Mouse (Mus musculus) kidney, postnatal 14 days (tissue): ENCODE results near the gene Ramac.

ENCODE experiments used
- DNase-seq: peaks from one replicate; pipeline ENCODE4 v3.0.0; 2022; ENCODE audit warnings: mixed read lengths

Gene Ramac

DNA sequence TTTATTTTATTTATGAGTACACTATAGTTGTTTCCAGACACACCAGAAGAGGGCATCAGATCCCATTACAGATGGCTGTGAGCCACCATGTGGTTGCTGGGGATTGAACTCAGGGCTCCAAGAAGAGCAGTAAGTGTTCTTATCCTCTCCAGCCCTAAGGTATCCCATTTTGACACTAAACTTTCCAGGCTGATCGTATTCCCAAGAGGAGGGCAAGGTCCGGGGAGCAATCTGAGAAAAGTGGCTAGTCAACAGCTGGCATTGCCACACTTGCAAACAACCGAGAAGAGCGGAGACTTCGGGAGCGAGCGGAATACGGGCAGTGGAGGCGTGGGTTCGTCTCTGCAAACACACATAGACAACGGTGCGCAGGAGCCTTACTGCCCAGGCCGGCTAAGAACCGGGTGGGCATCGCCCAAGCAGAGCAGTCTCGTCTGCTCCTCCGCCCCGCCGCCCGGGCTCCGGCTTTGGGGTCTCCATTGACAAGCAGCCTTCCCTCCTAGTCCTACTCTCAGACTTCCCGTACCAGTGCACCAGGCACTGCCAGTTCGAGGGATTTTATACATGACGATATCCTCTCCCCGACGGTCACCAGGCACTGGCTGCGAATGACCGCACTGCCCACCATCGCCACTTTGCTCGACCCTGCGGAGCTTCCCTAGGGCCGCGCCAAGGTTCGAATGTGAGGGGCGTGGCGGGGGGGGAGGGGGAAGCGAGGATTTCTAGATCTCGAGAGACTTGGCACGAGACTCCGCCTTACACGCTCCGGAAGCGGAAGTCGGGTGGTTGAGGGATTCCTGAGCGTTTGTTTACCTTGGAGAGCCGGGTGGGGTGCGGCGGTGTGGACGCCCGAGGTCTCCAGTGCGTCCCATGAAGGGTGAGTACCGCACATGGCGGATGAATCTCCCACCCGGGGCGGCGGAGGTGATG lies at the start of gene Ramac:
Gene Ramac (plus strand): TSS at position 746 of the 930 bp plus-strand sequence.
- peak; percentile 92 for DNase-seq

DNA sequence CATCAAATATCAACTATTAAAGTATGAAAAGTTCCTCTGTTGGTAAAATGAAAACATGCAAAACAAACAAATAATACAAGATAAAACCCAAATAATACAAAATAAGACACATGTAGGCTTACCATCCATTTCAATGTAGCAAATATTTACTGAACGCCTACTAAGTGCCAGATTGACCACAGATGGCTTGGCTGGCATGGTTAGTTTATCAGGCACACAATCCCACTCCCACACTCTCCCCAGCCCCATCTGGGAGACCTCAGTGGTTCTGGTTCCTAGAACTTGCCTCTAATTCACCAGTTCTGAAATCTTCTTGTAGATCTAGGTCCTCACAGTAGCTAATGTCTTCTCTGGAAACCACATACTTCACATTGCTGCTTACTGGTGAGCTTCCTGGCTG lies 44.1 kb upstream of the Ramac start:
- no peak for DNase-seq

DNA sequence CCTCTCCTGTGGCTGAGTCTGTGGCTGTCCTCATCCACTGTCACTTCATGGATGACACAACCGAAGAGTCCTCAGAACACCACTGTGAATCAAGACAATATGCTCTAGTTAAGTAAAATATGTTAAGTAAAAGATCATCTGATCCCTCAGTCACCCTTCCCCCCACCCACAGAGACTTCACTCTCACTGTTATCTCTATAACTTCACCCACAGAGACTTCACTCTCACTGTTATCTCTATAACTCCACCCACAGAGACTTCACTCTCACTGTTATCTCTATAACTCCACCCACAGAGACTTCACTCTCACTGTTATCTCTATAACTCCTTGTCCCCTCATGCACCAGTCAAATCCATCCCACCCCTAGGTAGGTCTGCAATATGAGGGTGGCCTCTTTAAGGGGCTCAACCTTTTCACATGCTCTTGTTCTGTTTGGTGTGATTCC lies 43.5 kb upstream of the Ramac start:
- no peak for DNase-seq

DNA sequence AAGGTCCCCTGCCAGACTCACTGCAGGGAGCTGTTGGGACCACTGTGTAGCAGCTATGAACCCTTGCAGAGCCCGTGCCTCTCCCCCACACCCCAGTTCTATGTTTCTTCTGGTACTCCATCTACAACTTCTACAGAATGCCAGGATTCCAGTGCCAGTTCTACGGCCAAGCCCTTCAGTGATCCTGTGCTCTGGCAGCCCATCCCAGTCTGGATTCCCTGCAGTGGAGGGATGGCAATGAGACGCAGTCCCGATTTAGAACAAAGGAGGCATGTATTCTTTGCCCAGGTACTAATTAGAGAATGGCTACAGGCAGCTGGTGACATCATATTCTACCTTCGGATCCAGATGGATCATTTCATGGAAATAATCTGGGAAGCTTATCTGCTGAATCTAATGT lies 41.5 kb upstream of the Ramac start:
- DNase-seq, result no peak

DNA sequence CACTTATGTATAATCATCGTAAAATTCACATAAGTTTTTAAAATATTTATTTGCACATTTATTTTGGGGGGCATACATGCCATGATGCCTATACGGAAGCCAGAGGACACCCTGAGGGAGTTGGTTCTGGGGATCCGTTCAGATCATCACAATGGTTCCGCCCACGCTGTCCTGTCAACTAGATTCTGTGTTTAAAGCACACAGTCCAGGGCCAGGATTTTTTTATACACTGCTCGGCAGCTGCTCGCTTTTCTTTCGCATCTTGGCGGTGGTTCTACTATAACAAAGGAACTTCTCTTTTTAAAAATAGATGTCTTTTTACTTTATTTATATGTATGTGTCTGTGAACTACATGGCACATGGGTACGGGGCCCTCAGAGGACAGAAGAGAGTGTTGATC lies 38.9 kb upstream of the Ramac start:
- DNase-seq, result no peak

DNA sequence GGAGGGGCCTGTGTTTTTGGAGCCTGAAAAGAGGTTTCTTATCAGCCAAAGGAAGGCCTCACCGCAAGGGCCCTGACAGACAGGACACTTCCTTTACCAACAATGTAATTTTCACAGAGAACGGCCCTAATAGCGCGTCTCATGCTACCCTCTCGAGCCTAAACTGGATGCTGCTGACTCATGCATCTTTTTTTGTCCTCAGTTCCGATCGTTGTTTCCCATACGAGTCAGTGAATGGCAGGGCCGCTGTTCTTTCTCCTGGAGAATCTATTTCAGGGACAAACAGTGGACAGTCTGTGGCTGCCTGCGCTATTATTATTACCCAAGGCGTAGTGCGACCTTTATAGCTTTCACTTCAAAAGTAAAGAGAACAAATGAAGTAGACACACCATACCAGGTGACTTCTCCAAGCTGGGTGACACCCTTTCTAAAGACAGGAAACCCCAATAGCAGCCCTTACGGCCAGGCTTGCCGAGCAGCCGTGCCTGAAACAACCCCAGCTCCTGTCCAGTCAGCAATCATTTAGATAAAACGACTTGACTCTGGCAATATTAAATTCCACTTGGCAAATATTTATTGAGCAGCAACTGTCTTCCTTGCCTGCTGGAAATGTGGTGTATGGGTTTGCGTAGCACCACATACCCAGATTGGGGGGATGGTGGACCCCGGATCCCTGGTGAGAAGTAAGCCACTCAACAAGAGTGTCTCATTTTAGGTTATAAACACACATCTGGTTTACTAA lies 36.6 kb upstream of the Ramac start:
- no peak for DNase-seq

DNA sequence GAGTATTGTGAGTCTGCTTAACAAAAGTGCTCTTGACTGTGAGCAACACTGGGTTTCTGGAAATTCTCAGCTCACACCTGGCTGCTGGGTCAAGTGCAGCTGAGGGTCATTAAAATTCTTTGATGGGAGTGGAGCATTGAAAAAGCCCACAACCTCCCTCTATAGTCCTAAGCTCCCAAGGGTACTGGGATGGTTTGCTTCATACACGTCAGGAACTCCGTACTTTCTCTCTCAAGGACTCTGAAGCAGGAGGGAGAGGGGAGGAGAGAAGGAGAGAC lies 36.1 kb upstream of the Ramac start:
- DNase-seq, result no peak

DNA sequence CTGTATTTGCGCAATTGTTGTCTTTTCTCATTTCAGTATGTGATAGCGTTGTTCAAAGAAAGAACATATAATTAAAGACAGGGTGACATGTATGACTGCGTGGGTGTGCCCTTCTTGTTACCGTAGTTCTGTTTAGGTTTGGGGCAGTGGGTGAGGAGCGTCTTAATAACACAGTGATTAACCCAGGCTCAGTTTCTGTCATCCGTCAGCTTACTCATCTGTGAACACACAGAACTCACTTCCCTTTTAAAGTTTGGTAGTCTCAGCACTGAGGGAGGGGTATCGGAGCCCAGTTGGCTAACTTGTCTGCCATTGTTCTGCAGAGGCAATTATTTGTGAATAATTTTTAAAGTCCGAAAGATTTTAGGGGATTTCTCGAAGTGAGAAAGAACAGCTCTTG lies 35.0 kb upstream of the Ramac start:
- no peak for DNase-seq

DNA sequence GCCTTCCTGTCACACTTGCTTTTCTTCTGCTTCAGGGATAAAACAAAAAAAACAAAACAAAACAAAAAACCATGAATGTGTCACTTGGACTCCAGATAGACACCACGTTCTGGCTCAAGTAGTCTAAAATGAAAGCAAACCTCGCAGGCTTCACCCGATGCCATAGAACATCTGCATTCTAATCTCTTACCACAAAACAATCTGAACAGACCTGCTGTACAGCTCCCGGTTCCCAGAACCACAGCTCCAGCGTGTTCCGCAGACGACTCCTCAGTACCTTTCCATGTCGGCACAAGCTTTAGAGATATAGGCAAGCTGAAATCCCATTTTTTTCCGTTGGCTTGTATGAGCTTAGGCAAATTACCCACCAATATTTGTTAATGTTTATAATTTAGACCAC lies 32.9 kb upstream of the Ramac start:
- no peak for DNase-seq

DNA sequence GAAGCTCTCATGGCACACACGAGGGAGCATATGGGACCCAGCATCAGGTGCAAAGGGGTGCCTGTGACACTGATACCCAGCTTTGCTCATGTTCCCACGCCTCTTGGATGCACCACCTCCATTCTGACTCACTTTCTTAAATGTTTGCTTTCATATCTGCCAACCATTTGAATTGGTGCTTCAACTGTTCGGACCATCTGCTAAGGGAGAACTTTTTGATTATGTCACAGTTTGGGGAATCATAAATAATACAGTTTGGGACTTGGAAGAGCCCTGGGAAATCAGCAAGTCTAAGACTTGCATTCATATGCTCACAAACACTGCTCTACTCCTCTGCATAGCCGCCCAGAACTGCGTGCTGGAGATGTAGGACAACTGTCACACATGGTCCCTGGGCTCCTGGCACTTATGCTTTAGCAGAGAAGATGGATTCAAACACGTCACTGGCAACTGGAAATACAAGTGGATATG lies 31.5 kb upstream of the Ramac start:
- no peak for DNase-seq

DNA sequence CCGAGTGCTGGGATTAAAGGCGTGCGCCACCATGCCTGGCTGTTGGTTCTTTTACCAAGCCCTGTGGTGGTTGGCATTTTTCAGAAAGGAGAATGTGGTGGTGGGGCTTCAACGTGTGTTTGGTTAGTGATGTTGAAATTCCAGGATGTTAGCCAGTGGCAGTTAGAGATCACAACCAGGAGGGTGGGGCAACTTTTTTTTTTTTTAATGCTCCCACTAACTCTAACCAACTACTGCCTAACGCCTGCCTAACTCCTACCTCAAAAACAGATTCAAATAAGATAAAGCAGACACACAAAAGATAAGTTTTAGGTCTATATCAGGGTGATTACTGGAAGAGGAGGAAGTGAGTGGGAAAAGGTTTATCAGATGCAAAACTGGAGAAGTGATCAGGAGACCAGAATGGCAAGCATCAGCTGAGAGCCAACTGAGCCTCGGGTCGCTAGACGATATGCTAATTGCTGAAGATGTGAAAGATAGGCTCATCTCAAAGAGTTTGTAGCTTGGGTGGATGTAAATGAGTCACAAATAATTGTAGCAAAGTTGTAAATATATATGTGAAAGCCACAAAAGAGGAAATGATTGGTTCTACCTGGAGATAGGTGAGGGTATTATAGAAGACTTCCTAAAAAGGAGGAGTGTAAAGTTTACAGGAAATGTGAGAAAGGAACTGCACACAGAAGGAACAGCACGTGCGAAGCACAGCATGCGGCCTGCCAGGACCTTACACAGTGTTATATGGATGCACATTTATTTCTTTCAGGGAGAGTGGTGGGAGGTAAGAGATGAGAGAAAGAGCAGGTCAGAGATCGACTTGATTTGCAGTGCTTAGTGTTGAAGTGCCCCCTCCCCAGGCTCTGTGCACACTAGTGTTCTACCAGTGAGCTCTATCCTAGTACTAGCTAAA lies 30.3 kb upstream of the Ramac start:
- no peak for DNase-seq

DNA sequence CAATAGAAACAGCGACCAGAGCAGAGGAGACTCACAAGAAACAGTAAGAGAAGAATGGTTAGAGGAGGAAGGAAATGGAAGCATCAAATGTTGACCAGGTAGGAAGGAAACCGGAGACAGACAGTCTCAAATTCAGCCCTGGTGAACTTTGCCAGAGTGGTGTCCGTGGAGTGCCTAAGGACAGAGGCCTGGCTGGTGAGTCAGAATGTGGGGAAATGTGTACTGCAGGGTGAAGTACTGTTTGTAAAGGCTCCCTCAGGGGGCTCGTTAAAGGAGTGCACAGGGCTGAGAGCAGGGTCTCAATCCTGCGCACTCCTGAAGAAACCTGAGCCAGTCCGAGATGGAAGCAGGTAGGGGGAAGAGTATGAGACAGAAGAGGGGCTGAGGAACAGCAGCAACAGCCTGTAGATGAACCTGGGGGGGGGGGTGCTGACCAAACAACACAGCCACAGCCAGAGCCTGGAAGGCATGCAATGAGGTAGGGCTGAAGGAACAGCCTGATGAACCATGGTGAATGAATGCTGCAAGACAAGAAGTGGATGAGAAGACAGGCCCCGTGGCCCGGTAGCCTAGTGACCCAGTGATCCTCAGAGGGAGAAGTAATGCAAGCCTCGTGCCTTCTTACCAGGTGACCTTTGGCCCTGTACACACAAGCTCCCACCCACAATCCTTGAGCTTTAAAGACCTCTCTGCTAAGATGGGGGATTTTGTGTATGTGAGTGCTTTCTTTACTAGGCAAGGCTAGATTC lies 27.3 kb upstream of the Ramac start:
- DNase-seq, result no peak

DNA sequence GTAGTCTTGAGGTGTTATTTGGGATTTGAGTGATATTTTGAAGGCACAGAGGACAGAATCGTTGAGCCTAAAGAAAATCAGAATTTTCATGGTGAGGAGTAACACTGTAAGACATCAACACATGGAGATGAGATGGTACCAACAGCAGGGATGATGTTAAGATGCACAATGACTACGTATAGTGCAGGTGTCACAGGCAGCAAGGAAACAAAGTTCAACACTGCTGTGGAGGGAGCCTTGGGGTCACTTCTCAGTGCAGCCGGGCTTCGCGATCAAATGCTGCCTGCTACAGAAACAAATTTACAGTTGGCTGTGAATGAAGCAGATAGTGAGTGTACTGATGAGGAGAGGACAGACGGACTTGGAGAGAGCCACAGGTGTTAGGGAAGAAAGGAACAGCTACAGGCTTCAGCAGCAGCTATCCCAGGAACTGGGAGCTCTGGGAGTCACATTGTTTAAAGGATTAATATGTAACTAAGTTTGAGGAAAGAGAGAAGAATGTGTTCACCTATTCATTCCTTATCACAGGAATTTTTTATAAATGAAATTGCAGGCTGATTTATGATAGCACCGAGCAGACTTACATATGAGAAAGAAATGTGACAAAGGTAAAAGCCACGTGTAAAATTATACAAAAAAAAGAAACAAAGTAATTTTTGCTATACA lies 23.9 kb upstream of the Ramac start:
- DNase-seq, result no peak

DNA sequence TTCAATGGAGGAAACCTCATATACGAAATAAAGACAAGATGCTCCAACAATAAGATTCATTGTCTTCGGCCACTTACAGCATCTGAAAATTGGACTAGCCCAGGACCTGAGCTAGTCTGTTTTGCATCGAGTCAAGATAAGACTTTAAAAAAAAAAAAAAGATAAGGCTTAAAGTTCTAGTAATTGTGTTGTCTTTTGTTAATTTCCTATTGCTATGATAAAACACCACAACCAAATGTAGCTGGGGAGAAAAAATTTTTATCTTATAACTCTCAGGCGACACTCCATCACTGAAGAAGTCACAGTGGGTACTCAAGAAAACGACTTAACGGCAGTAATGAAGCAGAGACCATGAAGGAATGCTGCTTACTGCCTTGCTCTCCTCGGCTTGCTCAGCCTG lies 22.7 kb upstream of the Ramac start:
- DNase-seq, result no peak

DNA sequence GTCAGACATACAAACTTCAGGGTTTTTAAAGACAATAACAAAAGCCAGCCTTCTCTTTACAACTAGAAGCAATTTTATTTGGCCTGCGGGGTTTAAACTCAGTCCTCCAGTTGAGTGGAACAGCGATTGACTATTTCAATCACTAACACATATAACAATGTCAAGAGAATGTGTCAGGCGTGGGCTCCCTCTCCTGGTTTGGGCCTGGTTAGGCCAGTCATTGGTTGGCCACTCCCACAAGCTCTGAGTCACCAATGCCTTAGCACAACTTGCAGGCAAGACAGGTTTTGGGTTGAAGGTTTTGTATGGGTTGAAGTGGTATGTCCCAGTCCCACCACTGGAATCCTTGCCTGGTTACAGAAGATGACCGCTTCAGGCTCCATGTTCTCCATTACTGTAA lies 18.6 kb upstream of the Ramac start:
- peak; percentile 21 for DNase-seq

DNA sequence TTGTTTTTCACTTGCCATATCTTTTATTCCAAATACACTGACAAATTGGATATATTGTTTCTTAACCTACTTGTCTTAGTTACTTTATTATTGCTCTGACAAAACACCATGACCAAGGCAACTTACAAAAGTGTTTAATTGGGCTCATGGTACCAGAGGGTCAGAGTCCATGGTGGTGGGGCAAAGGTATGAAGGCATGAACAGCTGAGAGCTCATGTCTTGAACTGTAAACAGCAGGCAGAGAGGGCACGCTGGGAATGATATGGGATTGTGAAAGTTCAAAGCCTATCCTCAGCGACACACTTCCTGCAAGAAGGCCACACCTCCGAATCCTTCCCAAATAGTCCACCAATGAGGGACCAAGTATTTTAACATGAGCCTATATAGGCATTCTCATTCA lies 14.8 kb upstream of the Ramac start:
- DNase-seq, result no peak

DNA sequence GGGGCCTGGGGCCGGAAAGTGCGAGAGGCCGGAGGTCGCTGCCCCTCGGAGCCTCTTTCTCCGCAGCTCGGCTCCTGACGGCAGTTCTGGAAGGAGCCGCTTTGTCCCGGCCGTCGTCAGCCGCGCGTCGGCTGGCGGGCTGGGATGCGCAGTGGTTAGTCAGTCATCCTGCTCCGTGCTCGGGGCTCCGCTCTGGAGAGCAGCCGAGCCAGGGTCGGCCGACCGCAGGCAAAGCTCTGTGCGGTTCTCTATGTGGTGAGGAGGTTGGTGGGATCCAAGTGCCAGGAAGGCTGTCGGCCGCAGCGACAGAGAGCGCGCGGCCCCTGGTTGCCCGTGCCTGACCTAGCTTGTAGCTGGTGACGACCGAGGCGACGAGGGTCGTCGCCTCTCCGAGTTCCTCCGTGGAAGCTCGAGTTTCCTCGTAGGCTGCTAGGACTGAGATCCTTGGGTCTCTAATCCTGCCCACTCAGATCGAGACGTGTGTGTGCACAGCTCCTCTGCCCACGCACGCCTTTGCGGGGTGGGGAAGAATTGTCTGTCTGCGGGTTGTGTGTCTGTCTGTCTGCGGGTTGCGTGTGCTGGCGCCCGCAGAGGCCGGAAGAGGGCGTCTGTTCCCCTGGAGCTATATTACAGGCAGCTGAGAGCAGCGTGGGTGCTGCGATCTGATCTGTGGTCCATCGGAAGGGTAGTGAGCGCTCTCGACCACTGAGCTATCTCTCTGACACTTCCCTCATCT lies 553 bp downstream of the Ramac start:
- DNase-seq, result peak; percentile 22

DNA sequence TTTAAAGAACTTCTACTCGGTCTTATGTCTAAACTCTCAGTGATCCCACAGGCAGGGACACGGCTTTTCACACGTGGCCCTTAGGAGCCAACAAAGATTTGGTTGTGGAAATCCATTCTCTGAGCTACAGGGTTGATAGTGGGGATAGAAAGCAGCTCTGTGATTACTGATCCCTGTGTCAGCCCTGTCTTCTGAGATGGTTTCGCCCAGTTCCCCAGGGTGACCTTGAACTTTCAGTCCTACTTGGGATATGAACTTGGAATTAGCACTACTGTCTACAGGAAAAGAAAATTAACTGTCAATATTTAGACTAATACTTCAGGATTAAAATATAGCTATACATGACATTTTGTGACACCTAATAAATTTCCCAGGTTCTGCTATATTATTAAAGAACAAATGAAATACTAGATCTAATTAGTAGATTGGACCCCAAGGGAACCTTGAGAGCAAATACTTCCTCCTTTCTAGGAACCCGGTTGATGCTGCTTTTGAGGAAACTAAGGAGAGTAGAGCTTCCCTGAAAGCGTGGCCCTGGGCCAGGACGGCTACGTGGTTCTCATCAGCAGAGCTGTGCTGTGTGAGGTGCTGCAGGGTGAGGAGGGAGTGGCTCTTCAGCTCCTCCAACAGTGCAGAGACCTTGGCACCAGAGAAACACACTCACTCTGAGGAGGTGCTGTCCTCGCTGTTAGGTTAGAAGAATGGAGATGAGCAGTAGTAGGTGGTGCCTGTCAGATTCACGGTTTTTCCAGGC lies 10.2 kb downstream of the Ramac start:
- no peak for DNase-seq

DNA sequence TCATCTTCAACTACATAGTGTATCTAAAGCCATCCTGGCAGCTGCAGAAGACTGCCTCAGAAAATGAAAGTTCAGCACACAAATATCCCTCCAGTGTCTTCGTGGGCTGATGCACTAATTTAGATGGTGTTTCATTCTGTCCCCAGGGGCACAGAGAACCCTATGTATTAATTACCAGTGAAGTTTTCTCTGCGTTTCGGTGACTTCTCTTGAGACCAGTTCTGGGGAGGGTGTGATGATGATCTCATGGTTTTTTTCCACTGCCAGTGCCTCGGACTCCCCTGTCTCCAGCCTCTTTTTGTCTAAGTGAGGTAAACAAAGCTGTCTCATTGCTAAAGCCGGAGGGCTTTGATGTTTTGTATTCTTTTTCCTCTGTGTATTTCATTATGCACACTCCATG lies 12.6 kb downstream of the Ramac start:
- DNase-seq, result no peak

DNA sequence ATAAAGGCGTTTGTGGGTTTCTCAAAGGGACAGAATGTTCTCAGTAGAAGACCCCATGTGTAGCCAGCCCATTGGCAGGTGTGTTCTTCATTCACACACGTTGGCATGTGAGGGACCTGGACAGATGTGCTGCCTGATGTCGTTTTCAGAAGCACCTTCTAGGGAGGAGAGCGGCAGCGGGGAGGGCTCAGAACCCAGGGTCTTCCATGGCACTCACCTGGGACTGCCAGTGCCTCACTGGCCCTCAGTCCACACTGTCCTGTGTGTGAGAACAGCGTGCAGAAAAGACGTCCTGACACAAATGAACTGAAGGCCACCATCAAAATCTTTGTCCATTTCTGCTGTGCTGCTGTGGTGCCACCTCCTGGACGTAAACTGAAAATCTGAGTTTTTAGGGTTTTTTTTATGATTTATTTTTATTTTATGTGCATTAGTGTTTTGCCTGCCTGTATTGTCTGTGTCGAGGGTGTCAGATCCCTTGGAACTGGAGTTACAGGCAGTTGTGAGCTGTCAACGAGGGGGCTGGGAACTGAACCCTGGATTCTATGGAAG lies 15.0 kb downstream of the Ramac start:
- DNase-seq, result no peak
